Mouse (Mus musculus) E14TG2a.4 (cell line): ENCODE measurements around the gene 4931428F04Rik.

Experiments
- H3K27me3 ChIP-seq: 2 replicates; pipeline ENCODE4 v1.6.1; 2014; ENCODE audit warnings: low read length, control low read depth; ENCODE audit not compliant: insufficient read depth
- H3K36me3 ChIP-seq: 2 replicates; pipeline ENCODE4 v1.6.1; 2014; ENCODE audit warnings: low read length, control low read depth; ENCODE audit not compliant: insufficient read depth
- H3K4me1 ChIP-seq: replicated peaks from 2 replicates; pipeline ENCODE4 v1.6.1; 2014; ENCODE audit warnings: low read depth, low read length, control low read depth
- H3K4me3 ChIP-seq: replicated peaks from 2 replicates; pipeline ENCODE4 v1.5.1; 2014; ENCODE audit warnings: mild to moderate bottlenecking, low read length
- H3K9me3 ChIP-seq: 2 replicates; pipeline ENCODE4 v1.6.1; 2014; ENCODE audit warnings: low read length, control low read depth
- CTCF ChIP-seq: conservative IDR thresholded peaks from 2 replicates; pipeline ENCODE4 v1.5.1; 2014; ENCODE audit warnings: low read length
- NANOG ChIP-seq: IDR thresholded peaks from 2 replicates; pipeline ENCODE4 v1.6.1; 2014; ENCODE audit warnings: borderline replicate concordance, low read length, mixed read lengths
- POU5F1 ChIP-seq: IDR thresholded peaks from 2 replicates; pipeline ENCODE4 v1.6.1; 2014; ENCODE audit warnings: low read length, borderline replicate concordance

Gene 4931428F04Rik

GRCm38 (mm10) chr8:105303874-105304273, 14.2 kb upstream of the 4931428F04Rik start:
- H3K27me3 ChIP-seq: no peaks in the 10 kb centered on the region
- peaks cover 90% of the 10 kb centered on the region for H3K36me3 ChIP-seq
- peaks cover 80% of the 10 kb centered on the region for H3K4me1 ChIP-seq
- TF ChIP-seq NANOG (no peak), CTCF (no peak), POU5F1 (no peak)
- H3K9me3 ChIP-seq: no peaks in the 10 kb centered on the region
- no peak overlapping the region for H3K4me3 ChIP-seq

GRCm38 (mm10) chr8:105303396-105303795, 13.7 kb upstream of the 4931428F04Rik start:
- no peak for TF ChIP-seq POU5F1
- peaks cover 82% of the 10 kb centered on the region for H3K4me1 ChIP-seq
- peaks cover 90% of the 10 kb centered on the region for H3K36me3 ChIP-seq
- no peaks in the 10 kb centered on the region for H3K9me3 ChIP-seq
- H3K27me3 ChIP-seq: no peaks in the 10 kb centered on the region
- no peak overlapping the region for H3K4me3 ChIP-seq

- no peaks in the 10 kb centered on the region for H3K27me3 ChIP-seq
- peak overlapping the region; percentile 35 for H3K4me3 ChIP-seq
- H3K4me1 ChIP-seq: peaks cover 90% of the 10 kb centered on the region
- TF ChIP-seq CTCF (no peak), NANOG (no peak), POU5F1 (no peak)
- H3K9me3 ChIP-seq: no peaks in the 10 kb centered on the region
- H3K36me3 ChIP-seq: peaks cover 69% of the 10 kb centered on the region
Observed at GRCm38 (mm10) chr8:105299962-105300361, 10.3 kb upstream of the 4931428F04Rik start.

- H3K4me1 ChIP-seq: peaks cover 89% of the 10 kb centered on the region
- H3K36me3 ChIP-seq: peaks cover 55% of the 10 kb centered on the region
- no peak for TF ChIP-seq POU5F1
- H3K4me3 ChIP-seq: peak overlapping the region; percentile 100
- no peaks in the 10 kb centered on the region; the same call in 1 of the 2 replicates for H3K27me3 ChIP-seq
- H3K9me3 ChIP-seq: no peaks in the 10 kb centered on the region
Observed at GRCm38 (mm10) chr8:105298351-105299252, 8.9 kb upstream of the 4931428F04Rik start.

GRCm38 (mm10) chr8:105297511-105298192, 8.0 kb upstream of the 4931428F04Rik start, which contains the start of gene E2f4:
TSS of gene E2f4 (plus strand) at chr8:105297663.
- H3K36me3 ChIP-seq: peaks cover 46% of the 10 kb centered on the region
- TF ChIP-seq CTCF (no peak), NANOG (no peak), POU5F1 (no peak)
- no peaks in the 10 kb centered on the region for H3K9me3 ChIP-seq
- peaks cover 89% of the 10 kb centered on the region for H3K4me1 ChIP-seq
- peak within 1 kb of the TSS; percentile 100 for H3K4me3 ChIP-seq
- peaks cover 9% of the 10 kb centered on the region for H3K27me3 ChIP-seq

- H3K4me1 ChIP-seq: peaks cover 82% of the 10 kb centered on the region
- no peaks in the 10 kb centered on the region for H3K9me3 ChIP-seq
- peaks cover 30% of the 10 kb centered on the region for H3K36me3 ChIP-seq
- peaks cover 14% of the 10 kb centered on the region for H3K27me3 ChIP-seq
- no peak for TF ChIP-seq NANOG
- no peak for TF ChIP-seq POU5F1
- TF ChIP-seq CTCF: no peak
- H3K4me3 ChIP-seq: peak within 1 kb of the TSS; percentile 100
Observed at GRCm38 (mm10) chr8:105295895-105296573, 6.4 kb upstream of the 4931428F04Rik start, which contains the start of gene Exoc3l. TSS of gene Exoc3l (minus strand) at chr8:105296101.

GRCm38 (mm10) chr8:105295256-105295655, 5.6 kb upstream of the 4931428F04Rik start:
- H3K9me3 ChIP-seq: no peaks in the 10 kb centered on the region
- H3K27me3 ChIP-seq: peaks cover 20% of the 10 kb centered on the region
- H3K4me1 ChIP-seq: peaks cover 81% of the 10 kb centered on the region
- H3K36me3 ChIP-seq: peaks cover 22% of the 10 kb centered on the region
- peak overlapping the region; percentile 77 for H3K4me3 ChIP-seq
- TF ChIP-seq CTCF: no peak
- TF ChIP-seq POU5F1: no peak
- TF ChIP-seq NANOG: no peak

- Histone ChIP-seq H3K4me1 (peaks cover 81% of the 10 kb centered on the region), H3K9me3 (no peaks in the 10 kb centered on the region), H3K36me3 (peaks cover 17% of the 10 kb centered on the region), H3K27me3 (peaks cover 24% of the 10 kb centered on the region), H3K4me3 (peak overlapping the region; percentile 77)
- TF ChIP-seq CTCF: no peak
- TF ChIP-seq POU5F1: no peak
- no peak for TF ChIP-seq NANOG
Observed at GRCm38 (mm10) chr8:105294776-105295175, 5.1 kb upstream of the 4931428F04Rik start.

GRCm38 (mm10) chr8:105293405-105293804, 3.7 kb upstream of the 4931428F04Rik start:
- H3K27me3 ChIP-seq: peaks cover 26% of the 10 kb centered on the region
- H3K9me3 ChIP-seq: no peaks in the 10 kb centered on the region
- peaks cover 3% of the 10 kb centered on the region for H3K36me3 ChIP-seq
- H3K4me3 ChIP-seq: peak overlapping the region; percentile 79
- peaks cover 75% of the 10 kb centered on the region for H3K4me1 ChIP-seq
- TF ChIP-seq POU5F1: no peak
- TF ChIP-seq NANOG: no peak
- TF ChIP-seq CTCF: no peak
